Mouse (Mus musculus) intestine, embryonic 16.5 days (tissue): Measurements from ENCODE around the gene Dab1. TPM values are rescaled to one million over a fixed set of nuclear protein-coding genes. Genes with fewer than 3 reads are reported as not detected.

Source experiments
- ATAC-seq: fragments of 200-750 bp; cut with Nextera tagmentation; 2 replicates; pipeline ENCODE4 v1.8.0; 2017; ENCODE audit warnings: moderate TSS enrichment, moderate library complexity
- H3K27ac ChIP-seq: fragments of 300-500 bp; sonication (generic); 2 replicates; pipeline ENCODE4 v1.5.1; 2014; ENCODE audit warnings: mild to moderate bottlenecking, low read length
- H3K27me3 ChIP-seq: fragments of 300-500 bp; sonication (generic); replicated peaks from 2 replicates; pipeline ENCODE4 v1.6.1; 2014; ENCODE audit warnings: low read length, control low read depth, mixed read lengths; ENCODE audit not compliant: control insufficient read depth, insufficient read depth
- H3K36me3 ChIP-seq: fragments of 300-500 bp; sonication (generic); 2 replicates; pipeline ENCODE4 v1.6.1; 2014; ENCODE audit warnings: low read length, control low read depth; ENCODE audit not compliant: control insufficient read depth, insufficient read depth
- H3K4me1 ChIP-seq: fragments of 300-500 bp; sonication (generic); 2 replicates; pipeline ENCODE4 v1.6.1; 2014; ENCODE audit warnings: low read length, control low read depth, mixed read lengths; ENCODE audit not compliant: control insufficient read depth, insufficient read depth
- H3K4me2 ChIP-seq: fragments of 300-500 bp; sonication (generic); 2 replicates; pipeline ENCODE4 v1.6.1; 2014; ENCODE audit warnings: low read depth, low read length, control low read depth
- H3K4me3 ChIP-seq: fragments of 300-500 bp; sonication (generic); 2 replicates; pipeline ENCODE4 v1.5.1; 2014; ENCODE audit warnings: mild to moderate bottlenecking, low read length
- H3K9ac ChIP-seq: fragments of 300-500 bp; sonication (generic); 2 replicates; pipeline ENCODE4 v1.6.1; 2014; ENCODE audit warnings: low read depth, low read length
- H3K9me3 ChIP-seq: fragments of 300-500 bp; sonication (generic); 2 replicates; pipeline ENCODE4 v1.6.1; 2016; ENCODE audit warnings: low read length, control low read depth; ENCODE audit not compliant: control insufficient read depth
- WGBS: fragments of 180-500 bp; shearing (Covaris S2); extraction: QIAGEN DNeasy Blood & Tissue Kit; methylation state at CpG from one replicate; pipeline ENCODE4 v1.1.7; 2014; 5-methylcytosine and 5-hydroxymethylcytosine counted together
- polyA plus RNA-seq: library from polyadenylated mRNA; unstranded; fragments of >200 nt; fragmentation: Nextera tagmentation; extraction: Ambion mirVana; gene quantifications from 2 replicates; pipeline ENCODE4 v1.2.1, GENCODE M21; 2015

The Dab1 gene
- polyA plus RNA-seq, 1 experiment from 2014 or later: 54.5 TPM

- Histone ChIP-seq H3K4me1 (no peaks in the 10 kb centered on the region), H3K4me3 (no peak overlapping the region), H3K36me3 (no peaks in the 10 kb centered on the region), H3K9ac (no peak overlapping the region), H3K27me3 (no peaks in the 10 kb centered on the region), H3K27ac (no peak overlapping the region), H3K9me3 (no peaks in the 10 kb centered on the region), H3K4me2 (no peak overlapping the region)
- 87% methylated on average over 11 of the region's 11 CpGs for WGBS
- ATAC-seq: no peak
These were observed 813.0 kb downstream of the Dab1 start for GRCm38 (mm10) chr4:104432150-104432549.

- H3K27me3 ChIP-seq: no peaks in the 10 kb centered on the region
- no peak for ATAC-seq
- H3K36me3 ChIP-seq: no peaks in the 10 kb centered on the region
- H3K27ac ChIP-seq: no peak overlapping the region
- WGBS: 92% methylated on average over 5 of the region's 5 CpGs
- no peak overlapping the region for H3K4me3 ChIP-seq
- H3K9ac ChIP-seq: no peak overlapping the region
- H3K4me1 ChIP-seq: no peaks in the 10 kb centered on the region
- H3K9me3 ChIP-seq: no peaks in the 10 kb centered on the region
- no peak overlapping the region for H3K4me2 ChIP-seq
These were observed 816.6 kb downstream of the Dab1 start for GRCm38 (mm10) chr4:104435736-104436135.

GRCm38 (mm10) chr4:104436411-104436810, 817.3 kb downstream of the Dab1 start:
- 91% methylated on average over 4 of the region's 4 CpGs for WGBS
- Histone ChIP-seq H3K36me3 (no peaks in the 10 kb centered on the region), H3K27ac (no peak overlapping the region), H3K4me2 (no peak overlapping the region), H3K27me3 (no peaks in the 10 kb centered on the region), H3K9me3 (no peaks in the 10 kb centered on the region), H3K4me3 (no peak overlapping the region), H3K9ac (no peak overlapping the region), H3K4me1 (no peaks in the 10 kb centered on the region)
- no peak for ATAC-seq

- ATAC-seq: no peak
- Histone ChIP-seq H3K36me3 (no peaks in the 10 kb centered on the region), H3K27me3 (no peaks in the 10 kb centered on the region), H3K4me1 (no peaks in the 10 kb centered on the region), H3K27ac (no peak overlapping the region), H3K9me3 (no peaks in the 10 kb centered on the region), H3K4me2 (no peak overlapping the region), H3K9ac (no peak overlapping the region), H3K4me3 (no peak overlapping the region)
- 92% methylated on average over 4 of the region's 4 CpGs for WGBS
These were observed 819.6 kb downstream of the Dab1 start for GRCm38 (mm10) chr4:104438730-104439129.

- no peak overlapping the region for H3K4me3 ChIP-seq
- H3K27me3 ChIP-seq: no peaks in the 10 kb centered on the region
- no peaks in the 10 kb centered on the region for H3K9me3 ChIP-seq
- no peaks in the 10 kb centered on the region for H3K36me3 ChIP-seq
- no peak for ATAC-seq
- H3K27ac ChIP-seq: no peak overlapping the region
- H3K9ac ChIP-seq: no peak overlapping the region
- H3K4me2 ChIP-seq: no peak overlapping the region
- WGBS: 88% methylated on average over 3 of the region's 3 CpGs
- no peaks in the 10 kb centered on the region for H3K4me1 ChIP-seq
These were observed 820.5 kb downstream of the Dab1 start for GRCm38 (mm10) chr4:104439641-104440040.

GRCm38 (mm10) chr4:104442925-104443747, 824.0 kb downstream of the Dab1 start:
- H3K4me1 ChIP-seq: no peaks in the 10 kb centered on the region
- no peaks in the 10 kb centered on the region for H3K27me3 ChIP-seq
- no peaks in the 10 kb centered on the region for H3K36me3 ChIP-seq
- no peak for ATAC-seq
- no peak overlapping the region for H3K9ac ChIP-seq
- H3K27ac ChIP-seq: no peak overlapping the region
- H3K4me3 ChIP-seq: no peak overlapping the region
- H3K9me3 ChIP-seq: no peaks in the 10 kb centered on the region
- H3K4me2 ChIP-seq: no peak overlapping the region
- 68% methylated on average over 10 of the region's 10 CpGs for WGBS

- H3K27me3 ChIP-seq: no peaks in the 10 kb centered on the region
- H3K9ac ChIP-seq: no peak overlapping the region
- H3K4me1 ChIP-seq: no peaks in the 10 kb centered on the region
- H3K4me2 ChIP-seq: no peak overlapping the region
- no peak for ATAC-seq
- WGBS: 23% methylated on average over 8 of the region's 8 CpGs
- no peak overlapping the region for H3K4me3 ChIP-seq
- H3K27ac ChIP-seq: no peak overlapping the region
- H3K36me3 ChIP-seq: no peaks in the 10 kb centered on the region
- H3K9me3 ChIP-seq: no peaks in the 10 kb centered on the region
These were observed 824.6 kb downstream of the Dab1 start for GRCm38 (mm10) chr4:104443775-104444174.

GRCm38 (mm10) chr4:104444985-104445384, 825.8 kb downstream of the Dab1 start:
- H3K27me3 ChIP-seq: no peaks in the 10 kb centered on the region
- no peak for ATAC-seq
- no peaks in the 10 kb centered on the region for H3K9me3 ChIP-seq
- no peak overlapping the region for H3K9ac ChIP-seq
- no peak overlapping the region for H3K4me2 ChIP-seq
- H3K4me3 ChIP-seq: no peak overlapping the region
- H3K36me3 ChIP-seq: no peaks in the 10 kb centered on the region
- 76% methylated on average over 2 of the region's 2 CpGs for WGBS
- no peaks in the 10 kb centered on the region for H3K4me1 ChIP-seq
- H3K27ac ChIP-seq: no peak overlapping the region

- no peak for ATAC-seq
- Histone ChIP-seq H3K4me1 (no peaks in the 10 kb centered on the region), H3K4me2 (no peak overlapping the region)
These were observed 829.0 kb downstream of the Dab1 start for GRCm38 (mm10) chr4:104448199-104448598.

GRCm38 (mm10) chr4:104450645-104451044, 831.5 kb downstream of the Dab1 start:
- Histone ChIP-seq H3K36me3 (no peaks in the 10 kb centered on the region), H3K4me1 (no peaks in the 10 kb centered on the region), H3K4me2 (no peak overlapping the region), H3K27ac (no peak overlapping the region), H3K27me3 (no peaks in the 10 kb centered on the region), H3K9me3 (no peaks in the 10 kb centered on the region), H3K9ac (no peak overlapping the region), H3K4me3 (no peak overlapping the region)
- no peak for ATAC-seq
- 55% methylated on average over 9 of the region's 9 CpGs for WGBS

More at GRCm38 (mm10) chr4:104448199-104448598, 829.0 kb downstream of the Dab1 start:
- no peaks in the 10 kb centered on the region for H3K9me3 ChIP-seq
- no peaks in the 10 kb centered on the region for H3K27me3 ChIP-seq
- no peaks in the 10 kb centered on the region for H3K36me3 ChIP-seq
- no peak overlapping the region for H3K27ac ChIP-seq
- no peak overlapping the region for H3K4me3 ChIP-seq
- 97% methylated on average over 1 of the region's 1 CpGs for WGBS
- H3K9ac ChIP-seq: no peak overlapping the region
